29 mouse cellular contexts compared by ENCODE assay signal in the genomic region with DNA sequence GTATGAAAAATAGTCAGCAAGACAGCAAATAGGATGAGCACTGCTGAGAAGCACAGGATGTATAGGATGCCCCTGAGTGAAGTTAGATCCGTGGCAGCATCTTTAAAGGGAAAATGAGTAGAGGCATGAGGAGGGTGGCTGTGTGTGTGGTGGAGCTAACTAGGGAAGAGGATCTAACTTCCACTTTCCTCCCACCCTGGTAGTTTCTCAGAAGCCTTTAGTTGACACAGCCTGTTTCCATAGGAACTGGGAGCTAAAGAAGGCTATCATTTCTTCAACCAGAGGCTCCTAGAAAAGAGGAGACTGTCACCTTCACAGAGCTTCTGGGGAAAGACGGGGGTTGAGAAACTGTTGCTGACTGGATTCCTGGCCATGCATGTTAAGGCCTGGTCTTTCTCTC. TPM values are rescaled to one million over a fixed set of nuclear protein-coding genes. Genes with fewer than 3 reads are reported as not detected.
DNase-seq lines count a peak whose midpoint lies in the region; ATAC-seq and TF ChIP-seq lines count a peak whose summit lies in the region.
"Had no signal": no experiment of that assay in that cellular context is flagged by ENCODE, and none has a peak within 500 bp of the region (broad histone marks: within the 10 kb centered on the region; RNA-seq: fewer than 3 reads in every experiment).

No protein-coding gene starts in this region.

- intact Hi-C loops in gastrocnemius, postnatal 36 days (cut with DNase I), result no loop called here

- ATAC-seq in forebrain, postnatal 0 days, result no peak
- ATAC-seq: activated CD4-positive, CD25-positive, alpha-beta regulatory T cell, adult 4 months; forebrain, embryonic 14.5 days; intestine, postnatal 0 days; Patski had no signal

- H3K4me1 ChIP-seq in forebrain, postnatal 0 days (ENCODE audit: insufficient read depth), result no peaks in the 10 kb centered on the region
- H3K4me1 ChIP-seq: heart, embryonic 10.5 days; heart, embryonic 13.5 days; hindbrain, embryonic 12.5 days; hindbrain, embryonic 15.5 days had no signal

- no peak overlapping the region for H3K4me2 ChIP-seq in forebrain, postnatal 0 days (ENCODE audit: low read depth)
- H3K4me2 ChIP-seq: heart, embryonic 13.5 days; hindbrain, embryonic 12.5 days; hindbrain, embryonic 15.5 days had no signal

- H3K36me3 ChIP-seq in forebrain, postnatal 0 days (ENCODE audit: insufficient read depth), result no peaks in the 10 kb centered on the region
- H3K36me3 ChIP-seq: G1E; heart, embryonic 10.5 days; heart, embryonic 13.5 days; hindbrain, embryonic 12.5 days; hindbrain, embryonic 15.5 days had no signal

- no peak for TF ChIP-seq CTCF in forebrain, postnatal 0 days (IDR thresholded peaks at IDR 0.05; ENCODE audit: low read depth)

- no peak overlapping the region for H3K27ac ChIP-seq in forebrain, postnatal 0 days (ENCODE audit: low read depth, low read length)
- H3K27ac ChIP-seq: heart, adult 2 months; heart, embryonic 10.5 days; heart, embryonic 13.5 days; hindbrain, embryonic 12.5 days; hindbrain, embryonic 15.5 days had no signal

- H3K9ac ChIP-seq in forebrain, postnatal 0 days, result no peak overlapping the region
- H3K9ac ChIP-seq: heart, embryonic 13.5 days; hindbrain, embryonic 12.5 days; hindbrain, embryonic 15.5 days had no signal

- 76% methylated on average over 2 of the region's 2 CpGs for WGBS in forebrain, postnatal 0 days

- H3K27me3 ChIP-seq in forebrain, postnatal 0 days (ENCODE audit: insufficient read depth, low read length), result no peaks in the 10 kb centered on the region
- H3K27me3 ChIP-seq: CH12.LX; heart, embryonic 13.5 days; hindbrain, embryonic 12.5 days; hindbrain, embryonic 15.5 days; Patski had no signal

- DNase-seq in frontal cortex, postnatal 36 days (ENCODE audit: low spot score in 2 of 2), result peak; percentile 14 to 19
- no peak for DNase-seq in frontal cortex, postnatal 25 days (ENCODE audit: low spot score in 2 of 2)
- peak; percentile 27 for DNase-seq in R1 (ENCODE audit: low read depth, low spot score)
- peak; percentile 62 for DNase-seq in brain, adult 2 months (ENCODE audit: low read depth, low spot score)
- no peak for DNase-seq in forebrain, postnatal 0 days
- no peak for DNase-seq in gastrocnemius, postnatal 36 days
- DNase-seq: adrenal gland, adult 8-10 months; adrenal gland, postnatal 25 days; B cell, adult 2 months; cerebellum, adult 18-20 months; cerebellum, adult 9-10 months; cerebellum, postnatal 14 days; gastrocnemius, postnatal 10 days; heart, adult 2 months; kidney, adult 2 months had no signal

- H3K4me3 ChIP-seq in forebrain, postnatal 0 days (ENCODE audit: low read depth, low read length), result no peak overlapping the region
- H3K4me3 ChIP-seq: heart, adult 2 months; heart, embryonic 10.5 days; heart, embryonic 13.5 days; hindbrain, embryonic 12.5 days; hindbrain, embryonic 15.5 days had no signal

- no peaks in the 10 kb centered on the region for H3K9me3 ChIP-seq in forebrain, postnatal 0 days (ENCODE audit: low read length)
- H3K9me3 ChIP-seq: heart, embryonic 10.5 days; heart, embryonic 13.5 days; hindbrain, embryonic 12.5 days; hindbrain, embryonic 15.5 days had no signal

RNA-seq across cellular contexts. Expression of gene Slamf7, which starts 14.1 kb away (rescaled TPM):
- total RNA-seq in forebrain, postnatal 0 days (2014; rRNA removed), result 0.05 TPM in 1 of 2 replicates, not detected in the other
- not detected in 2 replicates for polyA plus RNA-seq in forebrain, postnatal 0 days (2015; fragmentation: Nextera tagmentation; extraction: Ambion mirVana)
- under 1 TPM in 1 of 2 experiments, not detected in 1; 0.12 TPM for total RNA-seq in gastrocnemius, postnatal 36 days (2021)
- total RNA-seq: gastrocnemius, adult 18-20 months had no signal
- polyA plus RNA-seq: embryonic facial prominence, embryonic 11.5 days; forebrain, embryonic 11.5 days; forebrain, embryonic 14.5 days; G1E; heart, embryonic 10.5 days; heart, embryonic 13.5 days; hindbrain, embryonic 12.5 days; hindbrain, embryonic 15.5 days; intestine, embryonic 14.5 days; Patski had no signal

RNA-seq across cellular contexts. Expression of gene Ly9, which starts 31.5 kb away (rescaled TPM):
- 0.46 TPM in 1 of 2 replicates, not detected in the other for total RNA-seq in forebrain, postnatal 0 days (2014; rRNA removed)
- 0.10 and 0.20 TPM in 2 replicates for polyA plus RNA-seq in forebrain, postnatal 0 days (2015; fragmentation: Nextera tagmentation; extraction: Ambion mirVana)
- total RNA-seq in gastrocnemius, postnatal 36 days (2021), result under 1 TPM in 1 of 2 experiments, not detected in 1; 0.12 TPM
- polyA plus RNA-seq: embryonic facial prominence, embryonic 11.5 days; forebrain, embryonic 11.5 days; forebrain, embryonic 14.5 days; G1E; heart, embryonic 10.5 days; hindbrain, embryonic 12.5 days; Patski had no signal

RNA-seq across cellular contexts. Expression of gene Cd48, which starts 43.1 kb away (rescaled TPM):
- 0.69 and 1.3 TPM in 2 replicates for total RNA-seq in forebrain, postnatal 0 days (2014; rRNA removed)
- 1.0 and 1.1 TPM in 2 replicates for polyA plus RNA-seq in forebrain, postnatal 0 days (2015; fragmentation: Nextera tagmentation; extraction: Ambion mirVana)
- under 1 TPM; 0.64 to 0.74 TPM for total RNA-seq in gastrocnemius, postnatal 36 days (2021)
- total RNA-seq: G1E had no signal
- polyA plus RNA-seq: forebrain, embryonic 11.5 days; G1E; Patski had no signal

Comparison
In these comparisons a context has a peak if more than half of its experiments do, and no peak if none do; other contexts are left out.
1. DNase-seq: peak in frontal cortex, postnatal 36 days (2 of 2), R1 (single experiment) and brain, adult 2 months (single experiment); none in frontal cortex, postnatal 25 days (0 of 2), forebrain, postnatal 0 days (single experiment) and gastrocnemius, postnatal 36 days (0 of 2).